Mouse (Mus musculus) stomach, embryonic 16.5 days (tissue): ENCODE data around the gene Marf1. TPM values are rescaled to one million over a fixed set of nuclear protein-coding genes. Genes with fewer than 3 reads are reported as not detected.

Experiments used
- ATAC-seq: fragments of 200-750 bp; cut with Nextera tagmentation; 2 replicates; pipeline ENCODE4 v1.8.0; 2017; ENCODE audit warnings: moderate number of reproducible peaks, moderate TSS enrichment; ENCODE audit not compliant: insufficient read depth, low FRiP score
- H3K27ac ChIP-seq: fragments of 300-500 bp; sonication (generic); 2 replicates; pipeline ENCODE4 v1.5.1; 2014; ENCODE audit warnings: low read length
- H3K27me3 ChIP-seq: fragments of 300-500 bp; sonication (generic); 2 replicates; pipeline ENCODE4 v1.6.1; 2014; ENCODE audit warnings: low read length, control low read depth, mixed read lengths; ENCODE audit not compliant: control insufficient read depth, insufficient read depth
- H3K36me3 ChIP-seq: fragments of 300-500 bp; sonication (generic); 2 replicates; pipeline ENCODE4 v1.6.1; 2014; ENCODE audit warnings: low read length; ENCODE audit not compliant: control insufficient read depth, insufficient read depth
- H3K4me1 ChIP-seq: fragments of 300-500 bp; sonication (generic); 2 replicates; pipeline ENCODE4 v1.6.1; 2014; ENCODE audit warnings: low read length, control low read depth, mixed read lengths; ENCODE audit not compliant: control insufficient read depth, insufficient read depth
- H3K4me2 ChIP-seq: fragments of 300-500 bp; sonication (generic); 2 replicates; pipeline ENCODE4 v1.6.1; 2014; ENCODE audit warnings: low read depth, low read length, mixed read lengths
- H3K4me3 ChIP-seq: fragments of 300-500 bp; sonication (generic); replicated peaks from 2 replicates; pipeline ENCODE4 v1.5.1; 2014; ENCODE audit warnings: mild to moderate bottlenecking, low read length
- H3K9ac ChIP-seq: fragments of 300-500 bp; sonication (generic); 2 replicates; pipeline ENCODE4 v1.6.1; 2014; ENCODE audit warnings: low read length
- H3K9me3 ChIP-seq: fragments of 300-500 bp; sonication (generic); replicated peaks from 2 replicates; pipeline ENCODE4 v1.6.1; 2016; ENCODE audit warnings: low read length, control low read depth; ENCODE audit not compliant: control insufficient read depth
- WGBS: fragments of 180-500 bp; shearing (Covaris S2); extraction: QIAGEN DNeasy Blood & Tissue Kit; methylation state at CpG from one replicate; pipeline ENCODE4 v1.1.7; 2014; 5-methylcytosine and 5-hydroxymethylcytosine counted together
- polyA plus RNA-seq: library from polyadenylated mRNA; unstranded; fragments of >200 nt; fragmentation: Nextera tagmentation; extraction: Ambion mirVana; gene quantifications from 2 replicates; pipeline ENCODE4 v1.2.1, GENCODE M21; 2015

Marf1 gene
- polyA plus RNA-seq, 1 experiment from 2014 or later, result 14.3 TPM

DNA sequence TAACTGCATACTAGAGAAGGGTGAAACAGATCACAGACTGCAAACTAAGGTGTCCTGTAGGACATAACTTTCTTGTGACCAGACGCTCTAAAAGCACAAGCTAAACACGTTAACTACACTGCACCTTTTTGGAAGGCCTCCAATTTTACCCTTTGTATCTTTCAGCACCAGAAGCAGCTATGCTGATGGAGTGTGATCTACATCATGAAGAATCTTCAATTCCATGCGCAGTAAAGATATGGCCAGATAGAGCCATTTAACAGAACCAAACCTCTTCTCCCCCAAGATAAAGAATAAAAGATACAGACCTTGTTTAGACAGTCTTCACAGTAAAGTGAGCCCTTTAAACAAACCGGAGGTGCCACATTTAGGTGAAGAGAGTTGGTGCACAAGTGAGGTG is 11.4 kb downstream of the Marf1 start:
- no peaks in the 10 kb centered on the region for H3K9me3 ChIP-seq
- no peaks in the 10 kb centered on the region for H3K4me1 ChIP-seq
- no peak overlapping the region for H3K4me3 ChIP-seq
- WGBS, result 91% methylated on average over 4 of the region's 4 CpGs
- H3K9ac ChIP-seq, result no peak overlapping the region
- H3K27me3 ChIP-seq, result no peaks in the 10 kb centered on the region
- H3K4me2 ChIP-seq, result no peak overlapping the region
- H3K27ac ChIP-seq, result no peak overlapping the region
- ATAC-seq, result no peak
- peaks cover 8% of the 10 kb centered on the region; the same call in 1 of the 2 replicates for H3K36me3 ChIP-seq

DNA sequence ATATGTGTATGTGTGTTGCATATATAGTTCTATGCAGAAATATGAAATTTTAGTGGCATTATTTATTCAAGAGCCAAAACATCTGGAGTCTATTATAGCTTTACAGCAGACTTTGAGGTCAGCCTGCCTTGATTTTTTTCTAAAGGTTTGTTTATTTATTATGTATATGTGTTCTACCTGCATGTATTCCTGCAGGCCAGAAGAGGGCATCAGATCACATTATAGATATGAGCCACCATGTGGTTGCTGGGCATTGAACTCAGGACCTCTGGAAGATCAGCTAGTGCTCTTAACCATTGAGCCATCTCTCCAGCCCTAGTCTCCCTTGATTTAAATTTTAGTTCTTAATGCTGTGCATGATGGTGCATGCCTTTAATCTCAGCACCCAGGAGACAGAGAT is 15.4 kb downstream of the Marf1 start:
- Histone ChIP-seq H3K4me2 (no peak overlapping the region), H3K4me1 (no peaks in the 10 kb centered on the region), H3K9ac (no peak overlapping the region), H3K27ac (no peak overlapping the region), H3K27me3 (no peaks in the 10 kb centered on the region), H3K4me3 (no peak overlapping the region), H3K36me3 (peaks cover 14% of the 10 kb centered on the region), H3K9me3 (no peaks in the 10 kb centered on the region)
- ATAC-seq, result no peak

DNA sequence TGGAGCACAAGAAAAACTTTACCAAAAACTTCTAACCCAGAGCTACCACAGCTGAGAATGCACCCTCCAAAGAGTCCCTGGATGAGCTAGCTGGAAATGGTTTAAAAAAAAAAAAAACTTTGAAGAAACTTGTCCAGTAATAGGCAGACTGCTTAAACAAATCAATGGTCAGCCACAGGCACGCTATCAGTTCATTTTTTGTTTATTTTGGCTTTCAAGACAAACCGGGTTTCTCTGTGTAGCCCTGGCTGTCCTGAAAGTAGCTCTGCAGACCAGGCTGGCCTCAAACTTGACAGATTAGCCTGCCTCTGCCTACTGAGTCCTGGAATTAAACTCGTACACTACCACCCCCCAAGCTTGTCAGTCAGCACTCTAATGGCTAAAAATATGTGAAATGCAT is 19.9 kb downstream of the Marf1 start:
- no peaks in the 10 kb centered on the region for H3K9me3 ChIP-seq
- no peak overlapping the region for H3K9ac ChIP-seq
- no peak for ATAC-seq
- no peaks in the 10 kb centered on the region for H3K4me1 ChIP-seq
- no peaks in the 10 kb centered on the region for H3K27me3 ChIP-seq
- H3K4me3 ChIP-seq, result no peak overlapping the region
- peaks cover 28% of the 10 kb centered on the region for H3K36me3 ChIP-seq
- no peak overlapping the region for H3K27ac ChIP-seq
- H3K4me2 ChIP-seq, result no peak overlapping the region
- WGBS, result 60% methylated on average over 3 of the region's 3 CpGs

DNA sequence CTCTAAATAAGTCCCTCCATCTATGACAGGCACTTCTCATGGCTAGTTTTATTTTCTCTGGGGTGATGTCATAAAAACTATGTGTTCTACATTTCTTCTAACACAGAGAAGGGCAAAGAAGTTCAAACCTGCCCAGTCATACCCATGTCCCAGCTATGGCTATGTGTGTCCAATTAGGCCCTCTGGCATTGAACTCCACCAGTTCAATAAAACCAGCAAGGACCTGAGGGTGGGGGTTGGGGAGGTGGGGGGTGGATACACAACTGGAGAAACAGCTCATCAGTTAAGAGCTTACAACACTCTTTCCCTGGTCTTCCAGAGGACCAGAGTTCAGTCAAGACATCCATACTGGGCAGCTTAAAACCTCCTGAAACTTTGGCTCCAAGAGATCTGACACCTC is 24.0 kb downstream of the Marf1 start:
- ATAC-seq, result no peak
- H3K36me3 ChIP-seq, result peaks cover 25% of the 10 kb centered on the region; the same call in 1 of the 2 replicates

DNA sequence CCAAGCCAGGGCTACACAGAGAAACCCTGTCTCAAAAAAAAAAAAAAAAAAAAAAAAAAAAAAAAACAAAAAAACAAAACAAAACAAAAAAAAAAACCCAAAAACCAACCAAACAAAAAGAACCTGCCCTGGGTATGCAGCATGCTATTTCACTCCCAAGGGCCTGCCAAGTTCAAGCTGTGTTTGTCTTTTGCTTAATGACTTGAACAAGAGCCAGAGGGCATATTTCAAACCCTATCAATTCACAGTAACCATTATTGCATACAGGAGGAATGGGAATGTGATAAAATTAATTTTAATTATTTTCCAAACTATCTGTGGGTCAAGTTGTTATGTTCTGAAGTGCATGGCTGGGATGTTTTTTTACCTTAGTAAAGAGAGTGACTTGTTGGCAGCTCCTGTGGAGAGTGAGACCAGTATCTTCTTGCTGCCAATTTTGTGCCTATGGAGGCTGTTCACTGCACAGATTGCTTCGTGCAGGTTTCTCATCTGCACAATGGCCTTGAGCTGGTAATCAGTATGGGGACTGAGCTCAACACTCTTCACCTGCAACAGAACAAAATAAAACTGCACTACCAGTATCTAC is 25.1 kb downstream of the Marf1 start:
- Histone ChIP-seq H3K9me3 (no peaks in the 10 kb centered on the region), H3K9ac (no peak overlapping the region), H3K36me3 (peaks cover 26% of the 10 kb centered on the region; the same call in 1 of the 2 replicates), H3K4me1 (no peaks in the 10 kb centered on the region), H3K4me3 (no peak overlapping the region), H3K4me2 (no peak overlapping the region), H3K27me3 (no peaks in the 10 kb centered on the region), H3K27ac (no peak overlapping the region)
- WGBS, result 88% methylated on average over 1 of the region's 1 CpGs
- ATAC-seq, result no peak

More for the DNA sequence above, 24.0 kb downstream of the Marf1 start:
- Histone ChIP-seq H3K4me1 (no peaks in the 10 kb centered on the region), H3K27ac (no peak overlapping the region), H3K4me3 (no peak overlapping the region), H3K4me2 (no peak overlapping the region), H3K9me3 (no peaks in the 10 kb centered on the region), H3K27me3 (no peaks in the 10 kb centered on the region), H3K9ac (no peak overlapping the region)

DNA sequence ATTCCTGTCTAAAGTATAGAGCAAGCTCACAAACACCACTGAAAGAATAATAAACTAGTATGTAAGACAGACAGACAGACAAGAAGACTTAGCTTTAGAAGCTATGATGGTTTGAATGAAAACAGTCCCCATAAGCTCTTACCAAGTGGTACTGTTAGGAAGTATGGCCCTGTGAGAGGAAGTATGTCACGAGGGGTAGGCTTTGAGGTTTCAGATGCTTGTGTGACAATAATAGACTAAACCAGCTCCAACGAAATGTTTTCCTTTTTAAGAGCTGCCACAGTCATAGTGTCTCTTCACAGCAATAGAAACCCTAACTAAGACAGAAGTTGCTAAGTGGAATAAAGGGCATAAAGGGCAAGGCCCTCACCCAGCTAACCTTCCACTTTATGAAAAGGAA is 28.1 kb downstream of the Marf1 start:
- H3K4me2 ChIP-seq, result no peak overlapping the region
- ATAC-seq, result no peak
- no peak overlapping the region for H3K27ac ChIP-seq
- no peak overlapping the region for H3K9ac ChIP-seq
- no peaks in the 10 kb centered on the region for H3K27me3 ChIP-seq
- peaks cover 20% of the 10 kb centered on the region for H3K36me3 ChIP-seq
- H3K9me3 ChIP-seq, result no peaks in the 10 kb centered on the region
- no peak overlapping the region for H3K4me3 ChIP-seq
- no peaks in the 10 kb centered on the region for H3K4me1 ChIP-seq
- WGBS, result 77% methylated on average over 2 of the region's 2 CpGs

DNA sequence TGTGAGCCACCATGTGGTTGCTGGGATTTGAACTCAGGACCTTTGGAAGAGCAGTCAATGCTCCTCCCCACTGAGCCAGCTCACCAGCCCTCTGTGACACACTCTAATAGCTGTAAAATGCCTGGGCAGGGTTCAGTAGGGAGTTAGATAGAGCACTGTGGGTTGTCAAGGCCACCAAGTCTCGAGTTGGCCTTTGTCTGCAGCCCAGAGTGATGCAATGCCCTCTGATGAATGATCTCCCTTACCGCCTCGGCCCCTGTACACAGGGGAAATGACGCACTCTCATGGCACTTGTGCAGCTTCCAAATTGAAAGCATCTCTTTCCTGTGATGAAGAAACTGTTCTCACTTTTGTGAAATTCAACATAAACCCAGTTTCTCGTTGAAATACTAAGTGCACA is 31.3 kb downstream of the Marf1 start:
- Histone ChIP-seq H3K4me2 (no peak overlapping the region), H3K4me3 (no peak overlapping the region), H3K9me3 (no peaks in the 10 kb centered on the region), H3K36me3 (peaks cover 27% of the 10 kb centered on the region), H3K27ac (no peak overlapping the region), H3K27me3 (no peaks in the 10 kb centered on the region), H3K9ac (no peak overlapping the region), H3K4me1 (no peaks in the 10 kb centered on the region)
- WGBS, result 85% methylated on average over 5 of the region's 5 CpGs
- ATAC-seq, result no peak

DNA sequence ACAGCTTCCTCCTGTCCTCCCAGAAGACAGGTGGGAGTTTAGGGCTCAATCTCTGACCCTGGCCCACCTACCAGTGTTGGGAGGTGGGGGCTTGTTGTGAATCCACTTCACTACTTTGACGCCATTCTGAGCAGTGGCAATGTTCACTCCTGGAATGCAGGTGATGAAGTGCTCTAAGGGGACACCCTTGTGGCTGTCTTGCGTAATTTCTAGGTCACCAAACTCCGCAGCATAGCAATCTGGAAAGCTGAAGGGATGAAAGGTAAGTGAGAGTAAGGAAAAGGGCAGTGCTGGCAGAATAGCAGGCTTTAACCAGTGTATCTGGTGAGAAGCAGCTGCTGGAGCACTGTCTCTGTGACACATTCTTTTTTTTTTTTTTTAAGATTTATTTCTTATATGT is 31.8 kb downstream of the Marf1 start:
- Histone ChIP-seq H3K36me3 (peaks cover 22% of the 10 kb centered on the region), H3K4me1 (no peaks in the 10 kb centered on the region), H3K4me2 (no peak overlapping the region), H3K4me3 (no peak overlapping the region), H3K9ac (no peak overlapping the region), H3K27ac (no peak overlapping the region), H3K9me3 (no peaks in the 10 kb centered on the region), H3K27me3 (no peaks in the 10 kb centered on the region)
- ATAC-seq, result no peak
- 82% methylated on average over 3 of the region's 3 CpGs for WGBS

DNA sequence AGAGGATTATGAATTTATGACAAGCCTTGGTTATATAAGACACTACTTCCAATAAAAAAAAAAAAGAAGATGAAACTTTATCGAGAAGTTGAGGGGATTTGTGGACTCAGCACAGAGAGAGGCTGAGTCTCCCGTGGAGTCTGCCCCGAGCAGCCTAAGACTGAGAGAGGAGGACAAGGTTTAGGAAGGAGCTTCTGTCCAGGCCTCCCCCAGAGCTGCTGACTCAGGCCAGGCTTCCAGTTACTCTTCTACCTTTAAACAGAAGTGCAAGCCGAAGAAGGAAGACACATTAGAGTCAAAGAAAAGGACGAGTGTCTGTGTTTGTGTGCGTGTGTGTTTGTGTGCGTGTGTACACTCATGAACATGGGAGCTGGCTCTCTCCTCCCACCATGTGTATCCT is 32.4 kb downstream of the Marf1 start:
- 92% methylated on average over 7 of the region's 7 CpGs for WGBS

DNA sequence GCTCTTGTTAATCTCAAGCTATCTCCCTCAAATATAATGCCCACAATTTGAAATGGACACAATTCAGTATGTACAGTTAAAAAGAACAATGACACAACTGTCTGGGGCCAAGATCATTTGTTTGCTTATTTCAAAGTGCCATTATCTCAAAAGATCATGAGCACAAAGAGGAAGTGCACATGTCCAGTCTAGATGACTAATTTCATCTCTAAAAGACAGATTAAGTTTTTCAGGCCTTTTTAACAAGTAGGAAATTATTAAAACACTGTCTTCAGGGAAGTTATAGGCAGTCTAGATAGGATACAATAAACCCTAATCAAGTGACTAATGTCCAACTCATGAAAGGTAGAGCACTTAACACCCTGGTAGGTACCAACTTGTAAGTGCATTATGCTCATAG is 34.2 kb downstream of the Marf1 start:
- ATAC-seq, result no peak
- Histone ChIP-seq H3K36me3 (peaks cover 18% of the 10 kb centered on the region), H3K27ac (no peak overlapping the region)

More for the DNA sequence above, 32.4 kb downstream of the Marf1 start:
- Histone ChIP-seq H3K4me2 (no peak overlapping the region), H3K4me3 (no peak overlapping the region), H3K4me1 (no peaks in the 10 kb centered on the region), H3K36me3 (peaks cover 22% of the 10 kb centered on the region), H3K9ac (no peak overlapping the region), H3K27ac (no peak overlapping the region), H3K9me3 (no peaks in the 10 kb centered on the region), H3K27me3 (no peaks in the 10 kb centered on the region)
- no peak for ATAC-seq

More for the DNA sequence above, 34.2 kb downstream of the Marf1 start:
- H3K4me2 ChIP-seq, result no peak overlapping the region
- no peak overlapping the region for H3K4me3 ChIP-seq
- H3K9ac ChIP-seq, result no peak overlapping the region
- no peaks in the 10 kb centered on the region for H3K27me3 ChIP-seq
- no peaks in the 10 kb centered on the region for H3K9me3 ChIP-seq
- no peaks in the 10 kb centered on the region for H3K4me1 ChIP-seq
